Mouse (Mus musculus) ES-E14 (cell line): Measurements from ENCODE around the gene Apod.

Experiments
- CHD2 ChIP-seq: IDR thresholded peaks from 2 replicates; pipeline ENCODE4 v1.6.1; 2014; ENCODE audit warnings: mild to moderate bottlenecking, low read depth, low read length, inconsistent platforms
- MAFK ChIP-seq: IDR thresholded peaks from 2 replicates; pipeline ENCODE4 v1.6.1; 2014; ENCODE audit warnings: mild to moderate bottlenecking, low read depth, low read length, inconsistent platforms; ENCODE audit not compliant: insufficient read depth
- ZC3H11A ChIP-seq: IDR thresholded peaks from 2 replicates; pipeline ENCODE4 v1.6.1; 2012; ENCODE audit warnings: low read depth, mild to moderate bottlenecking, inconsistent platforms, low read length, borderline replicate concordance

- TF ChIP-seq CHD2 (no peak), ZC3H11A (no peak), MAFK (no peak)
These were observed 27.9 kb upstream of the Apod start for GRCm38 (mm10) chr16:31342556-31342955.
